30 mouse cellular contexts compared by ENCODE assay signal in the genomic region with DNA sequence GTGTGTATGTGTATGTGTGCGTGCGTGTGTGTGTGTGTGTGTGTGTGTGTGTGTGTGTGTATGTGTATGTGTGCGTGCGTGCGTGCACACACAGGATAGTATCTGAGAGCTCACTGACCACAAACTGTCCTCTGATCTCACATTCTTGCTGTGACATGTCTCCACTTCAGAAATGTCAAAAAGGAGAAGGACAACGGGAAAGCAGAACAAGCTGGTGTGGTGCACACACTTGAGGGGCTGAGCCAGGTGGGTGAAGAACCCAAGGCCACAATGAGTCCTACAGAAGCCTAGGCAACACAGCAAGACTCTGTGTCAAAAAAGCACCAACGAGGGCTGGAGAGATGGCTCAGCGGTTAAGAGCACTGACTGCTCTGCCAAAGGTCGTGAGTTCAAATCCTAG. TPM values are rescaled to one million over a fixed set of nuclear protein-coding genes. Genes with fewer than 3 reads are reported as not detected.
DNase-seq lines count a peak whose midpoint lies in the region; ATAC-seq and TF ChIP-seq lines count a peak whose summit lies in the region.
"Had no signal": no experiment of that assay in that cellular context is flagged by ENCODE, and none has a peak within 500 bp of the region (broad histone marks: within the 10 kb centered on the region; RNA-seq: fewer than 3 reads in every experiment).

No protein-coding gene starts in this region.

- no peaks in the 10 kb centered on the region for H3K9me3 ChIP-seq in forebrain, embryonic 16.5 days (ENCODE audit: control insufficient read depth, low read length)
- H3K9me3 ChIP-seq: embryonic facial prominence, embryonic 10.5 days; embryonic facial prominence, embryonic 13.5 days; forebrain, embryonic 12.5 days; forebrain, embryonic 15.5 days; G1E; hindbrain, embryonic 10.5 days; hindbrain, embryonic 13.5 days had no signal

- WGBS in forebrain, embryonic 16.5 days = 77% methylated on average over 8 of the region's 9 CpGs

- H3K4me1 ChIP-seq in forebrain, embryonic 16.5 days (replicated peaks; ENCODE audit: control insufficient read depth, insufficient read depth, low read length) = no peaks in the 10 kb centered on the region
- H3K4me1 ChIP-seq: embryonic facial prominence, embryonic 10.5 days; embryonic facial prominence, embryonic 13.5 days; forebrain, embryonic 12.5 days; forebrain, embryonic 15.5 days; hindbrain, embryonic 10.5 days; hindbrain, embryonic 13.5 days had no signal

- intact Hi-C loops in left cerebral cortex, adult 2 months (cut with DNase I) = no loop called here

- TF ChIP-seq CTCF in left cerebral cortex, adult 2 months (IDR thresholded peaks at IDR 0.05) = no peak

- no peak overlapping the region for H3K4me3 ChIP-seq in forebrain, embryonic 16.5 days (replicated peaks; ENCODE audit: low read length)
- H3K4me3 ChIP-seq in left cerebral cortex, adult 2 months = no peak overlapping the region
- H3K4me3 ChIP-seq: embryonic facial prominence, embryonic 10.5 days; embryonic facial prominence, embryonic 13.5 days; erythroblast, embryonic 14.5 days; forebrain, embryonic 12.5 days; forebrain, embryonic 15.5 days; gastrocnemius, adult 2 months; heart, adult 2 months; hindbrain, embryonic 10.5 days; hindbrain, embryonic 13.5 days had no signal

- H3K4me2 ChIP-seq in forebrain, embryonic 16.5 days (ENCODE audit: low read length) = no peak overlapping the region
- H3K4me2 ChIP-seq: embryonic facial prominence, embryonic 13.5 days; forebrain, embryonic 12.5 days; forebrain, embryonic 15.5 days; heart, embryonic 11.5 days; hindbrain, embryonic 13.5 days had no signal

- no peak overlapping the region for H3K9ac ChIP-seq in forebrain, embryonic 16.5 days (replicated peaks; ENCODE audit: low read depth, low read length)
- H3K9ac ChIP-seq: embryonic facial prominence, embryonic 13.5 days; forebrain, embryonic 12.5 days; forebrain, embryonic 15.5 days; hindbrain, embryonic 13.5 days had no signal

- DNase-seq in A20 (ENCODE audit: low read depth, low spot score) = peak; percentile 8
- no peak for DNase-seq in urinary bladder, postnatal 4 days (ENCODE audit: low spot score in 2 of 2)
- DNase-seq in left cerebral cortex, adult 2 months (ENCODE audit: extremely low spot score in 1 of 2, low spot score in 2 of 2) = no peak
- DNase-seq: adrenal gland, postnatal 10 days; adrenal gland, postnatal 36 days; B cell, adult 2 months; cerebellum, adult 18-20 months; cerebellum, adult 9-10 months; cerebellum, postnatal 14 days; embryo, embryonic 11 days; gastrocnemius, adult 2 months; gastrocnemius, postnatal 14 days; heart, adult 2 months had no signal

- ATAC-seq in granulocyte monocyte progenitor cell, adult 5-6 weeks (replicated peaks; ENCODE audit: poor library complexity, severe bottlenecking) = peak; percentile 78
- ATAC-seq in megakaryocyte progenitor cell, adult 5-6 weeks (replicated peaks; ENCODE audit: poor library complexity) = peak; percentile 73
- no peak for ATAC-seq in forebrain, embryonic 16.5 days
- ATAC-seq: forebrain, embryonic 15.5 days; hindbrain, postnatal 0 days; inflammation-experienced regulatory T-cells, adult 6 months; intestine, embryonic 16.5 days; Patski had no signal

- H3K27me3 ChIP-seq in forebrain, embryonic 16.5 days (replicated peaks; ENCODE audit: control insufficient read depth, insufficient read depth, low read length) = no peaks in the 10 kb centered on the region
- H3K27me3 ChIP-seq: CH12.LX; embryonic facial prominence, embryonic 13.5 days; forebrain, embryonic 12.5 days; forebrain, embryonic 15.5 days; hindbrain, embryonic 13.5 days; Patski had no signal

- H3K27ac ChIP-seq in forebrain, embryonic 16.5 days (ENCODE audit: low read length) = no peak overlapping the region
- no peak overlapping the region for H3K27ac ChIP-seq in left cerebral cortex, adult 2 months
- H3K27ac ChIP-seq: embryonic facial prominence, embryonic 10.5 days; embryonic facial prominence, embryonic 13.5 days; forebrain, embryonic 12.5 days; forebrain, embryonic 15.5 days; gastrocnemius, adult 2 months; heart, adult 2 months; hindbrain, embryonic 10.5 days; hindbrain, embryonic 13.5 days; hindbrain, postnatal 0 days had no signal

- no peaks in the 10 kb centered on the region for H3K36me3 ChIP-seq in forebrain, embryonic 16.5 days (ENCODE audit: control insufficient read depth, insufficient read depth)
- H3K36me3 ChIP-seq: embryonic facial prominence, embryonic 13.5 days; forebrain, embryonic 15.5 days had no signal

RNA-seq across cellular contexts. Expression of gene Msmo1, which starts 35.1 kb away (rescaled TPM):
- 14.6 and 18.3 TPM in 2 replicates for total RNA-seq in granulocyte monocyte progenitor cell, adult 5-6 weeks (2014; fragmentation: Nextera tagmentation)
- total RNA-seq in granulocyte monocyte progenitor cell, adult 5-6 weeks (2017) = 35.1 and 50.0 TPM in 2 replicates
- 22.8 and 23.8 TPM in 2 replicates for total RNA-seq in megakaryocyte progenitor cell, adult 5-6 weeks (2015)
- total RNA-seq in megakaryocyte progenitor cell, adult 5-6 weeks (2017) = 46.0 and 51.2 TPM in 2 replicates
- polyA plus RNA-seq in forebrain, embryonic 16.5 days (2015; fragmentation: Nextera tagmentation; extraction: Ambion mirVana) = 155 and 156 TPM in 2 replicates
- 10 to 100 TPM; 83.5 to 87.8 TPM for total RNA-seq in left cerebral cortex, adult 2 months (2021)
